In the genomic region with DNA sequence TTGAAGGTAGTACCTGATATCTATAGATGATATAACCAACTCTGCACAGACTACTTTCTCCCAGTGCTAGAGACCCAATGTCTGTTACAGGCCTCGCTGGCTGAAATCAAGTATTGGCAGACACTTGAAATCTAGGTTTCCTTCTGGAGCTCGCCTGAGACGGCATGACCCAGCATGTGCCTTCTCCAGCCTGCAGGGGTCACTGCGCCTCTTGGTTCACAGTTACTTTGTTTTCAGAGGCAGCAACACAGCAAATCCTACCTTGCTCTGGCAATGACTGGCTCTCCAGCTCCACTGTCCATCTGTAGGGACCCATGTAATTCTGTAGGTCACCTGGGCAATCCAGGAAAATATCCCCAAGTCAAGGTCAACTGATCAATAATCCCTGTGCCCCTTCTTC, we compare ENCODE assay signal across 9 mouse cellular contexts.
DNase-seq lines count a peak whose midpoint lies in the region; ATAC-seq and TF ChIP-seq lines count a peak whose summit lies in the region.
"Had no signal": no experiment of that assay in that cellular context is flagged by ENCODE, and none has a peak within 500 bp of the region (broad histone marks: within the 10 kb centered on the region; RNA-seq: fewer than 3 reads in every experiment).

No protein-coding gene starts in this region.

- no peak overlapping the region for H3K9ac ChIP-seq in kidney, embryonic 16.5 days (replicated peaks; ENCODE audit: low read length)
- H3K9ac ChIP-seq in ES-E14 (ENCODE audit: insufficient read depth, low read depth, low read length, poor library complexity, severe bottlenecking) = no peak overlapping the region
- no peak overlapping the region for H3K9ac ChIP-seq in midbrain, postnatal 0 days (replicated peaks; ENCODE audit: low read length, poor library complexity, severe bottlenecking)
- H3K9ac ChIP-seq: embryonic facial prominence, embryonic 15.5 days had no signal

- H3K36me3 ChIP-seq in kidney, embryonic 16.5 days (ENCODE audit: insufficient read depth, low read length) = no peaks in the 10 kb centered on the region
- no peaks in the 10 kb centered on the region for H3K36me3 ChIP-seq in ES-E14 (ENCODE audit: control insufficient read depth, insufficient read depth, low read length, poor library complexity, severe bottlenecking)
- no peaks in the 10 kb centered on the region for H3K36me3 ChIP-seq in midbrain, postnatal 0 days (ENCODE audit: insufficient read depth, low read length)
- H3K36me3 ChIP-seq: embryonic facial prominence, embryonic 15.5 days had no signal

- H3K27me3 ChIP-seq in kidney, embryonic 16.5 days (ENCODE audit: insufficient read depth, low read length) = no peaks in the 10 kb centered on the region
- no peaks in the 10 kb centered on the region for H3K27me3 ChIP-seq in midbrain, postnatal 0 days (ENCODE audit: insufficient read depth, low read length)
- H3K27me3 ChIP-seq: embryonic facial prominence, embryonic 15.5 days had no signal

- no peaks in the 10 kb centered on the region for H3K9me3 ChIP-seq in kidney, embryonic 16.5 days (ENCODE audit: low read length)
- H3K9me3 ChIP-seq in ES-E14 (ENCODE audit: control insufficient read depth, insufficient read depth, low read depth, low read length) = no peaks in the 10 kb centered on the region
- no peaks in the 10 kb centered on the region for H3K9me3 ChIP-seq in midbrain, postnatal 0 days (ENCODE audit: low read length)
- H3K9me3 ChIP-seq: embryonic facial prominence, embryonic 15.5 days had no signal

- DNase-seq in kidney, adult 18-20 months = peak; percentile 33
- DNase-seq in A20 (ENCODE audit: low read depth, low spot score) (peak; percentile 36), ES-E14 (ENCODE audit: low read depth, low spot score) (peak; percentile 13)
- peak; percentile 18 for DNase-seq in layer of hippocampus, adult 9-11 months
- DNase-seq in midbrain, postnatal 0 days (ENCODE audit: low spot score) = peak; percentile 44

- 20% methylated on average over 4 of the region's 4 CpGs for WGBS in kidney, embryonic 16.5 days
- WGBS in midbrain, postnatal 0 days = 45% methylated on average over 4 of the region's 4 CpGs

- peak; percentile 70 for TF ChIP-seq CTCF in cortical plate, adult 2 months (IDR thresholded peaks at IDR 0.05; ENCODE audit: extremely low read depth, insufficient read depth, low read length)
- peak; percentile 68 for TF ChIP-seq CTCF in midbrain, postnatal 0 days (IDR thresholded peaks at IDR 0.05)

- ATAC-seq in kidney, embryonic 16.5 days (ENCODE audit: low FRiP score, low TSS enrichment) = no peak
- no peak for ATAC-seq in midbrain, postnatal 0 days (ENCODE audit: low FRiP score)
- no peak for ATAC-seq in erythroid progenitor cell, adult 5-6 weeks (replicated peaks; ENCODE audit: low FRiP score, poor library complexity, severe bottlenecking)

- H3K4me2 ChIP-seq in kidney, embryonic 16.5 days (replicated peaks; ENCODE audit: low read depth, low read length) = no peak overlapping the region
- no peak overlapping the region for H3K4me2 ChIP-seq in midbrain, postnatal 0 days (ENCODE audit: low read depth, low read length, poor library complexity, severe bottlenecking)
- H3K4me2 ChIP-seq: embryonic facial prominence, embryonic 15.5 days had no signal

- in situ Hi-C loops in ES-E14 (cut with MboI; ENCODE audit: low sequenced_read_pairs in 2 of 2, unreplicated experiment in 2 of 2) = no loop called here

- H3K4me1 ChIP-seq in kidney, embryonic 16.5 days (ENCODE audit: insufficient read depth, low read length) = no peaks in the 10 kb centered on the region
- H3K4me1 ChIP-seq in ES-E14 (ENCODE audit: control insufficient read depth in 2 of 2, insufficient read depth in 2 of 2, low read length in 2 of 2, poor library complexity in 1 of 2) = no peaks in the 10 kb centered on the region
- no peaks in the 10 kb centered on the region; the same call in 1 of the 2 replicates for H3K4me1 ChIP-seq in cortical plate, adult 2 months (ENCODE audit: control insufficient read depth, insufficient read depth, low read length)
- H3K4me1 ChIP-seq in midbrain, postnatal 0 days (ENCODE audit: insufficient read depth, low read length) = no peaks in the 10 kb centered on the region
- H3K4me1 ChIP-seq: embryonic facial prominence, embryonic 15.5 days had no signal

- no peak overlapping the region for H3K27ac ChIP-seq in kidney, embryonic 16.5 days (ENCODE audit: low read length)
- no peak overlapping the region for H3K27ac ChIP-seq in ES-E14 (ENCODE audit: insufficient read depth, low read depth, low read length, poor library complexity, severe bottlenecking)
- no peak overlapping the region for H3K27ac ChIP-seq in cortical plate, adult 2 months (ENCODE audit: insufficient read depth, low read length)
- no peak overlapping the region for H3K27ac ChIP-seq in midbrain, postnatal 0 days (ENCODE audit: low read depth, low read length)
- H3K27ac ChIP-seq: embryonic facial prominence, embryonic 15.5 days had no signal

- no peak for TF ChIP-seq POLR2A in cortical plate, adult 2 months (IDR thresholded peaks at IDR 0.05; ENCODE audit: extremely low read depth, insufficient read depth, low read length)

- no peak overlapping the region for H3K4me3 ChIP-seq in kidney, embryonic 16.5 days (ENCODE audit: low read length)
- no peak overlapping the region for H3K4me3 ChIP-seq in ES-E14 (ENCODE audit: insufficient read depth in 1 of 2, low read depth in 1 of 2, low read length in 2 of 2, poor library complexity in 1 of 2, severe bottlenecking in 1 of 2)
- no peak overlapping the region for H3K4me3 ChIP-seq in cortical plate, adult 2 months (ENCODE audit: insufficient read depth, low read length)
- H3K4me3 ChIP-seq in midbrain, postnatal 0 days (ENCODE audit: low read depth, low read length) = no peak overlapping the region
- H3K4me3 ChIP-seq: embryonic facial prominence, embryonic 15.5 days had no signal

TF ChIP-seq in ES-E14, 5 proteins besides CTCF, POLR2A, EP300 and RAD21:
- peak; percentile 42; the same call in 1 of the 2 replicates for TF ChIP-seq ZC3H11A (IDR thresholded peaks at IDR 0.05; ENCODE audit: borderline replicate concordance, low read depth, low read length)
- no peak for TF ChIP-seq HCFC1 (IDR thresholded peaks at IDR 0.05; ENCODE audit: borderline replicate concordance, insufficient read depth, low read length)
- no peak for TF ChIP-seq ZNF384 (IDR thresholded peaks at IDR 0.05; ENCODE audit: low read depth, low read length)
- no peak for TF ChIP-seq CHD2 (IDR thresholded peaks at IDR 0.05; ENCODE audit: low read depth, low read length)
